Mouse (Mus musculus) 416B (cell line): Measurements from ENCODE around the gene Tnfrsf19.
A peak's percentile ranks its signal among the peaks of the same experiment; 100 is the strongest.

Source experiments
- DNase-seq: peaks from one replicate; pipeline ENCODE4 v3.0.0; 2011; ENCODE audit warnings: low read depth

Gene Tnfrsf19

DNA sequence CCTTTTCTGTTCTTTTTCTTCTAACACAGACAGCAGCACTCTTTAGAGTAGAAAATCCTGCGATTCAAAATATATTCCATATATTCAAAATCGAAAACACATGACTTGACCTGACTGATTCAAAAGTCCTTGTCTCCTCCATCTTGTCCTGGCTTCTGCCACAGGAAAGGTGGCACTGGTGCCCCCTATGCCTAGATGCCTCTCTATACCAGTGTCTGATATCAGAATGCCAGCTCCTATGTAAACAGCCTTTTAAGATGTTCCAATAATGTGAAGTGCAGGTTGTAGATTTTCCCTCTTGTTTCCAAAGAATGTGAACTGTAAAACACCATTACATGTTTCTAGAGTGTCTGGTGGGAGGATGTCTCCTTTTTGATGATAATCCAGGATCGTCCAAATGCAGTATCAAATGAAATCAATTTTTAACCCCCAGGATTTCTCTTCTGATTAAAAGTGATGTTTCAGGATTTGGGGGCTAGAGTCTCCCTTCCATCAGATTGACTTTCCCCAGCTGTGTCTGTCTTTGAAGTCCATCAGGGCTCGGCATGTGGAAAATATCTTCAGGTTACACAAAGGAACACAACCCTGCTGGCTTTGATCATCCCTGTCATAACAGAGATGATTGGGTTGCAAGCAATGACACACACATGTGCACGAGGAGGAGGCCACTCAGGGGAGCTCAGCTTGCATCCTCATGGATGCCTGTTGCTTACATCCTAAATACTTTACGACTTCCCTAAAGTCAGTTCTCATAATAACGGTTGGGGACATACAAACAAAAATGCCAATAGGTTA is 82.1 kb downstream of the Tnfrsf19 start:
- DNase-seq: no peak

DNA sequence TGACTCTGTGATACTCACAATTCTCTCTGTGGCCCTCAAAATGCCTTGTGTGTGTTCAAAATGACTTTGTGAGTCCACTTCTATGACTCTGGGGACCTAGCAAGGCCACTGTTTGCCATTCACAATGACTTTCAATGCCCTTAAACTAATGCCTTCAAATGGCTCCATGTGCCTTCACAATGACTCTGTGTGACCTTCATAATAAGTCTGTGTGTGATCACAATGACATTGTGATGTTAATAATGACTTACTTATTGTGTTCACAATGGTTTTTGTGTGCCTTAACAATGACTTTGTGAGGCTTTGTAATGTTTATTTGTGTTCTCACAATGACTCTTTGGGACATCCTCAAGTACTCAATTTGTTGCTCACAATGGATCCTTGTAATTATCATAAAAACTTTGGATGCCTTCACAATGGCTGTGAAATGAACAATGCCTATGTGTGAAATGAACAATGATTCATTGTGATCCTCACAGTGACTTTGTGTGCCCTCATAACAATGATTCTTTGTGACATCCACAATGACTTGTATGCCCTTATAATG is 88.6 kb downstream of the Tnfrsf19 start:
- no peak for DNase-seq

DNA sequence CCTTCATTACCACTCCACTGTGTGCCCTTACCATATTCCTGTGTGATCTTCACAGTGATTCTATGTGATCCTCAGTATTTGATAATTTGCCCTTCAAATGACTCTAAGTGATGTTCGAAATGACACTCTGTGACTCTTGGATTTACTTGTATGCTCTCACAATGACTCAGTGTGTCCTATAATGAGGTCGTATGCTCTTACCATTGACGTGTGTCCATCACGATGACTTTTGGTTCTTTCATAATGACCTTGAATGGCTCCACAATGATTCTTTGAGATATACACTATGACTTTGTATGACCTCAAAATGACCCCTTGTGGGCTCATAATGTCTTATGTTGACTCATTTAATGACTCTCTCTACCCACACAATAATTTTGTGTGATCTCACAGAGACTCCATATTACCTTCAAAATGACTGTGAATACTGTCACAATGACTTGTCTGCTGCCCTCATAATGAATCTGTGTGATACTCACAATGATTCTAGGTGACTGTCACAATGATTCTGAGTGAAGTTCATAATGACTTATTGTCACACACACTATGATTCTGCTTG is 108.7 kb downstream of the Tnfrsf19 start:
- no peak for DNase-seq

DNA sequence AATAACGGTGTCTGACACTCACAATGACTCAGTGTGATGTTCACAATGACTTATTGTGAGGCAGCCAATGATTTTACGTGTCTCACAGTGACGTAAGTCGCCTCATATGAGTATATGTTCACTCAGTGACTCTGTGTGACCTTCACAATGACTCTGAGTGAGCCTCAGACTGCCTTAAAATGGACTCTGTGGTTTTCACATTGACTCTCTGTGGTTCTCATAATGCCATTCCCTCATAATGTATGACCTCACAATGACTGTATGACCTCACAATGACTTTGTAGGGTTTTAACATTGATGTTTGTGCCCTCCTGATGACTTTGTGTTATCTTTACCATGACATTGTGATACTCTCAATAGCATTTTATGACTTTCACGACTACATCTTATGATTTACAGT is 110.6 kb downstream of the Tnfrsf19 start:
- DNase-seq: peak; percentile 4

DNA sequence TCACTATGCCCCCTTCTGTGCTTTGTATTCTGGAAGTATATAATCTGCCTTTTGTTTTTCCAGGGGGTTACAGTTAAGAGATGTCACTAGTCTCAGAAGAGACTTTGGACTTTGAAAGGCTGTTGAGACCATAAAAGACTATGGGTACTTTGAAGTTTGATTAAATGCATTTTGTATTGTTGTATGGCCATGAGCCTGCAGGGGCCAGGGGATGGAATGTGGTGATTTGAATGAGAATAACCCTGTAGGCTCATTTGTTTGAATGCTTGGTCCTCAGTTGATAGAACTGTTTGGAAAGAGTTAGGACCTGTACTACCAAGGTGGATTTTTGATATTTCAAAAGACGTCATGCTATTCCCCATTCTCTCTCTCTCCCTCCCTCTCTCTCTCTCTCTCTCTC is 120.3 kb downstream of the Tnfrsf19 start:
- no peak for DNase-seq

DNA sequence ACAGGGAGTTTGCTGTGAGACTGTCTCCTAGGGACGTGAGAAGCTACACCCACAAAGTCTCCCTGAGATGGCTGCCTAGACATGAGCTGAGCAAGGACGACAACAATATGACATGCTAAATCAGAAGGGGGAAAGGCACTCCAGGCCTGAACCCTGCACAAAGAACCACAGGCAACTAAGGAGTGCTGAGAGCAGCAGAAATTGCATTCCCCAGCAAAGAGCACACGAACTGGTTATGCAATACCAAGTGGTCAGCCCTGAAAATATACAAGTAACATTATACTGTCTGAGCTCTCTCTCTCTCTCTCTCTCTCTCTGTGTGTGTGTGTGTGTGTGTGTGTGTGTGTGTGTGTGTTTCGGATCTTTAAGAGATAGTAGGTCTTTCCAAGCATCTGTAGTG is 129.6 kb downstream of the Tnfrsf19 start:
- DNase-seq: peak; percentile 56
